Mouse (Mus musculus): ENCODE data around the gene Mrps35. TPM values are rescaled to one million over a fixed set of nuclear protein-coding genes. Genes with fewer than 3 reads are reported as not detected.

Gene Mrps35
- polyA plus RNA-seq, 1 experiment from 2014 or later, result 62.5 TPM

- 53% methylated on average over 7 of the region's 7 CpGs for WGBS (ENCODE audit: insufficient replicate concordance)
- H3K9me3 ChIP-seq (ENCODE audit: low read length), result no peaks in the 10 kb centered on the region
- no peak overlapping the region for H3K9ac ChIP-seq (replicated peaks)
- ATAC-seq (no peak), DNase-seq (no peak)
- TF ChIP-seq CTCF (IDR thresholded peaks at IDR 0.05; ENCODE audit: low read depth) (no peak), EP300 (IDR thresholded peaks at IDR 0.05; ENCODE audit: low read depth) (no peak)
- no peak overlapping the region for H3K4me3 ChIP-seq (ENCODE audit: low read depth, low read length)
- H3K4me1 ChIP-seq (ENCODE audit: insufficient read depth), result peaks cover 14% of the 10 kb centered on the region
- no peaks in the 10 kb centered on the region for H3K36me3 ChIP-seq (replicated peaks; ENCODE audit: insufficient read depth, low read length)
- H3K4me2 ChIP-seq (ENCODE audit: low read depth, low read length), result no peak overlapping the region
- H3K27me3 ChIP-seq (ENCODE audit: insufficient read depth, low read length), result no peaks in the 10 kb centered on the region
- H3K27ac ChIP-seq (ENCODE audit: low read depth), result no peak overlapping the region
Measured at GRCm38 (mm10) chr6:147087736-147088135, 45.2 kb downstream of the Mrps35 start.

- H3K9ac ChIP-seq (replicated peaks), result no peak overlapping the region
- 69% methylated on average over 3 of the region's 3 CpGs for WGBS (ENCODE audit: insufficient replicate concordance)
- no peaks in the 10 kb centered on the region for H3K36me3 ChIP-seq (replicated peaks; ENCODE audit: insufficient read depth, low read length)
- ATAC-seq (no peak), DNase-seq (no peak)
- TF ChIP-seq EP300 (IDR thresholded peaks at IDR 0.05; ENCODE audit: low read depth), result no peak
- 0 out of 2 replicates have a peak, but pooled peaks have one; percentile 8 for TF ChIP-seq CTCF (IDR thresholded peaks at IDR 0.05; ENCODE audit: low read depth)
- no peaks in the 10 kb centered on the region for H3K27me3 ChIP-seq (ENCODE audit: insufficient read depth, low read length)
- peaks cover 18% of the 10 kb centered on the region for H3K4me1 ChIP-seq (ENCODE audit: insufficient read depth)
- no peak overlapping the region for H3K4me3 ChIP-seq (ENCODE audit: low read depth, low read length)
- H3K27ac ChIP-seq (ENCODE audit: low read depth), result no peak overlapping the region
- no peaks in the 10 kb centered on the region for H3K9me3 ChIP-seq (ENCODE audit: low read length)
- H3K4me2 ChIP-seq (ENCODE audit: low read depth, low read length), result no peak overlapping the region
Measured at GRCm38 (mm10) chr6:147088517-147088916, 46.0 kb downstream of the Mrps35 start.

DNA sequence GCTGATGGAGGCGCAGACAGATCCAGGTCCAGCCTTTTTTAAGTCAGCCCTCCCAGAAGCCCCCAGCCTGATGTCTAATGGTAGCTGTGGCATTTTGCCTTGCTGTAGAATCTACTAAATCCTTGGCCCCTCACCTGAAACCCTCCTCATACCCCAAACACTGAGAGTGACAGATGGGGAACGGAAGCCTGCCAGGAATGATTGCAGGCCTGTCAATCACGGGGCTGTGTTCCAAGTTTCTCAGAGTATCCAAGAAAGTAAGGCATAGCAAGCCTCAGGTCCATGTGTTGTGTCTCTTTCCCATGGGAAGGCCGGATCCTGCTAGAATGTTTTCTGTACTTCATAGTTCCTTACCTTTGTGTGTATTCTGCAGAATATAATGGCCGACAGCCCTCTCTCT is 47.6 kb downstream of the Mrps35 start:
- Histone ChIP-seq H3K4me1 (ENCODE audit: insufficient read depth) (peaks cover 22% of the 10 kb centered on the region), H3K27ac (ENCODE audit: low read depth) (no peak overlapping the region), H3K4me3 (ENCODE audit: low read depth, low read length) (no peak overlapping the region), H3K36me3 (replicated peaks; ENCODE audit: insufficient read depth, low read length) (no peaks in the 10 kb centered on the region), H3K4me2 (ENCODE audit: low read depth, low read length) (peak overlapping the region; percentile 98; the same call in 1 of the 2 replicates), H3K9me3 (ENCODE audit: low read length) (no peaks in the 10 kb centered on the region), H3K9ac (replicated peaks) (no peak overlapping the region), H3K27me3 (ENCODE audit: insufficient read depth, low read length) (no peaks in the 10 kb centered on the region)
- DNase-seq (no peak), ATAC-seq (no peak)
- WGBS (ENCODE audit: insufficient replicate concordance), result 74% methylated on average over 5 of the region's 5 CpGs
- TF ChIP-seq CTCF (IDR thresholded peaks at IDR 0.05; ENCODE audit: low read depth) (no peak), EP300 (IDR thresholded peaks at IDR 0.05; ENCODE audit: low read depth) (no peak)

DNA sequence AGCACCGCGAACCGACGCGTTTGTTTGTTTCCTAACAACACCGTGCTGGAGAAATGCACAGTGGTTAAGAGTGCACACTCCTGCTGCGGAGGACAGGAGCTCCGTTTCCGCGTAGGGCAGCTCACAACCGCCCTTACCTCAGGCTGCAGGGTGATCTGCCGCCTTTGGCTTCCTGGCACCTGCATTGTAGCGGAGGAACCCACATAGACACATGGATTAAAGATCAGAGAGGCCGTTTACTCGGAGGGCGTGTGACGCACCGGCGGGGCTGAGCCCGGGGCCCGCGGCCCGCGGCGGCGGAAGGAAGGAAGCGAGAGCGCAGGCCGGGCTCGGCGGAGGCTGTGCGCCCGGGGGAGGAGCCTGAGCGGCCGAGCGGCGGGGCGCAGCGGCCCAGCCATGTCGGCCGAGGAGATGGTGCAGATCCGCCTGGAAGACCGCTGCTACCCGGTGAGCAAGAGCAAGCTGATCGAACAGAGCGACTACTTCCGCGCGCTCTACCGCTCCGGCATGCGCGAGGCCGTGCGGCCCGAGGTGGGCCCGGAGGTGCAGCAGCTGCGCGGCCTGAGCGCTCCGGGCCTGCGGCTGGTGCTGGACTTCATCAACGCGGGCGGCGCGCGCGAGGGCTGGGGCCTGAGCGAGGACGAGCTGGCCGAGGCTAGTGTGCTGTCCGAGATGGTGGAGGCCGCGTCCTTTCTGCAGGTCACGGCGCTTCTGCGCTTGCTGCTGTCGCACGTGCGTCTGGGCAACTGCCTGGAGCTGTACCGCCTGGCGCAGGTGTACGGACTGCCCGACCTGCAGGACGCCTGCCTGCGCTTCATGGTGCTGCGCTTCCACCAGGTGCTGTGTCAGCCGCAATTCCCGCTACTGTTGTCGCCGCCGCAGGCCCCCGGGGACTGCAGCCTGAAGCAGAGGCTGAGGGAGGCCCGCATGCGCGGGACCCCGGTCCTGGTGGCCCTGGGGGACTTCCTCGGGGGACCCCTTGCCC is 48.9 kb downstream of the Mrps35 start, which contains the start of gene Klhl42:
Gene Klhl42, plus strand, starts transcription at position 244 of the 985 bp plus-strand sequence.
- H3K9me3 ChIP-seq (ENCODE audit: low read length), result no peaks in the 10 kb centered on the region
- peak within 1 kb of the TSS; percentile 98 for H3K4me2 ChIP-seq (ENCODE audit: low read depth, low read length)
- H3K4me3 ChIP-seq (ENCODE audit: low read depth, low read length), result peak within 1 kb of the TSS; percentile 80
- 0 out of 2 replicates have a peak, but pooled peaks cover 2% of the 10 kb centered on the region for H3K36me3 ChIP-seq (replicated peaks; ENCODE audit: insufficient read depth, low read length)
- peak within 1 kb of the TSS; percentile 84 for H3K9ac ChIP-seq (replicated peaks)
- ATAC-seq (peak; percentile 91), DNase-seq (peak; percentile 82)
- no peak for TF ChIP-seq EP300 (IDR thresholded peaks at IDR 0.05; ENCODE audit: low read depth)
- TF ChIP-seq CTCF (IDR thresholded peaks at IDR 0.05; ENCODE audit: low read depth), result no peak
- H3K27ac ChIP-seq (ENCODE audit: low read depth), result peak within 1 kb of the TSS; percentile 86
- WGBS (ENCODE audit: insufficient replicate concordance), result 1% methylated on average over 92 of the region's 99 CpGs
- H3K4me1 ChIP-seq (ENCODE audit: insufficient read depth), result peaks cover 22% of the 10 kb centered on the region
- H3K27me3 ChIP-seq (ENCODE audit: insufficient read depth, low read length), result no peaks in the 10 kb centered on the region

DNA sequence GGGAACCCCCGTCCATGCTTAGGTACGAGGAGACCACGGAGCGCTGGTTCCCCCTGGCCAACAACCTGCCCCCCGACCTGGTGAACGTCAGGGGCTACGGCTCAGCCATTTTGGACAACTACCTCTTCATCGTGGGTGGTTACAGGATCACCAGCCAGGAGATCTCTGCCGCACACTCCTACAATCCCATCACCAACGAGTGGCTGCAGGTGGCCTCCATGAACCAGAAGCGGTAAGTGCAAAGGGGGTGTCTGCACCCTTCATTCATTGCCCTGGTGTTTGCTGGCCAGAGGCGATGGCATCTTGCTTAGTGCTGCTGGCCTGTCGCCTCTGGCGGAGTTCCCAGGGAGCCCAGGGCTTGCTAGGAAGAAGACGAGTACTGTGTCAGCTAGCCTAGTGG is 49.6 kb downstream of the Mrps35 start:
- H3K4me3 ChIP-seq (ENCODE audit: low read depth, low read length), result peak overlapping the region; percentile 80
- H3K27me3 ChIP-seq (ENCODE audit: insufficient read depth, low read length), result no peaks in the 10 kb centered on the region
- H3K36me3 ChIP-seq (replicated peaks; ENCODE audit: insufficient read depth, low read length), result 0 out of 2 replicates have a peak, but pooled peaks cover 2% of the 10 kb centered on the region
- peak overlapping the region; percentile 84 for H3K9ac ChIP-seq (replicated peaks)
- 3% methylated on average over 15 of the region's 15 CpGs for WGBS (ENCODE audit: insufficient replicate concordance)
- TF ChIP-seq EP300 (IDR thresholded peaks at IDR 0.05; ENCODE audit: low read depth), result no peak
- TF ChIP-seq CTCF (IDR thresholded peaks at IDR 0.05; ENCODE audit: low read depth), result no peak
- peaks cover 18% of the 10 kb centered on the region for H3K4me1 ChIP-seq (ENCODE audit: insufficient read depth)
- ATAC-seq (peak; percentile 6; the same call in 1 of the 2 replicates), DNase-seq (peak; percentile 35)
- peak overlapping the region; percentile 98 for H3K4me2 ChIP-seq (ENCODE audit: low read depth, low read length)
- H3K9me3 ChIP-seq (ENCODE audit: low read length), result no peaks in the 10 kb centered on the region
- H3K27ac ChIP-seq (ENCODE audit: low read depth), result peak overlapping the region; percentile 86

DNA sequence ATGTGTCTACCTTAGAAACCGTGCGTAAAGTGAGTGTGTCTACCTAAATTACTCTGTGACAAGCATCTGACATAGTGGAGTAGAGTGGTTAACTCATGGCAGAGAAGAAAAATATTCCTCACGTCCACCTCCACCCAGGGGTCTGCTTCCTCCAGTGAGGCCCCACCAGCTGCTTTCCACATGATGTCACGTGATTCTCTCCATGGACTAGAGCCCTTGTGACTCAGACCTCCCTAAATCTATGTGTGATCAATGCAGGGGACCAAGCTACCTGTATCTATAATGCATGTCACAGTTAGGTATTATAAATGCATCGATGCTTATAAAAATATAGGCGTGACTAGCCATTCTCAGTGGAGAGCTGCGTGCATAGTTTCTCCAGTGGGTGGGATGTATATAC is 52.2 kb downstream of the Mrps35 start:
- Histone ChIP-seq H3K9ac (replicated peaks) (no peak overlapping the region), H3K4me1 (ENCODE audit: insufficient read depth) (peaks cover 25% of the 10 kb centered on the region), H3K9me3 (ENCODE audit: low read length) (no peaks in the 10 kb centered on the region), H3K27me3 (ENCODE audit: insufficient read depth, low read length) (no peaks in the 10 kb centered on the region), H3K4me2 (ENCODE audit: low read depth, low read length) (no peak overlapping the region), H3K36me3 (replicated peaks; ENCODE audit: insufficient read depth, low read length) (0 out of 2 replicates have a peak, but pooled peaks cover 2% of the 10 kb centered on the region), H3K4me3 (ENCODE audit: low read depth, low read length) (no peak overlapping the region), H3K27ac (ENCODE audit: low read depth) (no peak overlapping the region)
- DNase-seq, result no peak
- no peak for ATAC-seq
- WGBS (ENCODE audit: insufficient replicate concordance), result 80% methylated on average over 7 of the region's 7 CpGs
- TF ChIP-seq CTCF (IDR thresholded peaks at IDR 0.05; ENCODE audit: low read depth) (no peak), EP300 (IDR thresholded peaks at IDR 0.05; ENCODE audit: low read depth) (no peak)
